Mouse (Mus musculus) lung, postnatal 14 days (tissue): Measurements from ENCODE around the gene Tnks2.
A peak's percentile ranks its signal among the peaks of the same experiment; 100 is the strongest.
"Not testable (repeated sequence)": the region's sequence is repeated elsewhere in the genome, so short reads cannot be mapped to it uniquely, and the experiment has no call there.

Experiments used
- DNase-seq: peaks from one replicate; pipeline ENCODE4 v3.0.0; 2021

Tnks2 gene

GRCm38 (mm10) chr19:36833788-36834531, at the start of gene Tnks2:
Tnks2 (plus strand) TSS chr19:36834232.
- DNase-seq, result peak; percentile 97

DNA sequence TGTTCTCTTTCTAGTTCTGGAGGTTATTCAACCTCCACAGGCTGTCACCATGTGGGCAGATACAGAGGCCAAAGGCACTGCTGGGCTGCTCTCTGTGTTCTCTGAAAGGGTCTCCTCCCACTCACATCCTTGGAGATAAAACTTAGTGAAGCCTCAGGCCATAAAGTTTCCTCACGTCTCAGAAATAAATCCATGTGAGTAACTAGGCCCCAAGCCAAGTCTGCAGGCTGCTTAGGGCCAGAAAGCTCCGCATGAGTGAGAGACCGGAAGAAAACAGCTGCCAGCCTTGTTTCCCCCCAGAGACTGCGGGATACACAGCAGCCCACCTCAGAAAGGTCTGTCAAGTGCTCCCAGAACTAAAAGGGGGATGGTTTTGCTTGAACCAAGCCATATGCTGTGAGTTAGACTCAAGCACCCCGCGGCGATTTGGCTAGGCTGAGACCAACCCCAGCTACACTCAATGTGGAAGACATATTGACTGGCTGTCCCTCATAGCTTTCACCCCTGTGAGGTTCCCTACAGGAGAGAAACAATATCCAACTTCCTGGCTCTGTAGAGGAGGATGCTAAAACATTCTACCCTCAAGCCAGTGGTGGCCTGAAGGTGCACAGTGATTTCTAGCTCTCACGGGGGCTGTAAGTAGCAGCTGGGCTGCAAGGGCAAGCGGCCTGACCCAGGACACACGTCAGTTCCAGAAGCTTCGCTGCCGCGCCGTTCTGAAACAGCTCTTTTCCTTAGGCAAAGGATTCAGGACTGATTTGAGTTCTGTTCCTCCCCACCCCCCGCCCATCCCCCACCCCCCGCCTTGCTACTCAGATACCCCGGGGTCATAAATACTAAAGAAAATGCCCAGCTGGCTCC, 43.9 kb upstream of the Tnks2 start:
- peak; percentile 60 for DNase-seq

- DNase-seq, result peak; percentile 45
These were observed 41.4 kb upstream of the Tnks2 start for GRCm38 (mm10) chr19:36792589-36792988.

DNA sequence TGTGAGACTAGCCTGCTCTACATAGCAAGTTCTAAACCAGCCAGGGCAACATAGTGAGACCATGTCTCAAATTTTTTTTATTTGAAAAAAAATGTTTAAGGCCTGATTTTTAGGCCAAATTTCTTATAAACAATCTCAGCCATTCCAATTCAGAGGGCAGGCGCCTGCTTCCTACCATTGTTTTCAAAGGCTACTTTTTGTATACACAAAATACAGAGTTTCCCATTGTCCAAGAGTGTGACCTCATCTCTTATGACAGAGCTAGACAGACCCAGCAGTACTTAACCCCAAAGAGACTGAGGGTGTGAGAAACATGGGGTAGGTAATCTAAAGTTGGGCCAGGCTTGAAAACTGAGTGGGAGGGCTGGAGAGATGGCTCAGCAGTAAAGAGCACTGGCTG, 40.6 kb upstream of the Tnks2 start:
- DNase-seq, result peak; percentile 7

GRCm38 (mm10) chr19:36794008-36794407, 40.0 kb upstream of the Tnks2 start:
- no peak for DNase-seq

DNA sequence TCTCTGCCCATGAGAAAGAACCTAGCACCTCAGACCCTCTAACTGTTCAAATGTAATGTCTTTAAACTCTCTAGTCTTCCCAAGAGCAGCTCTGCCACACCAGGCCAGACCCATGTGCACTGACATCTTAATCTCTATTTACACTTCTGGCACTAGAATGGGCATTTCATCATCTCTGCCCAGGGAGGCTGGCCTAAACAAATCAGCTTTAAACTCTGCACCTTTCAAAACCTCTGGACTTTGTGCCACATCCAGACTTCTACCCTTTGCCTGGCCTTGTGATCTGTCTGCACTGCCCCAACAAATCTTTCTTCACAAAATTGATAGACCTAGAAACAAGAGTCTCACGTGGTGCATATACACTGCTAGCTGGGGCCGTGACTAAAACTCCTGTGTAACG, 38.8 kb upstream of the Tnks2 start:
- DNase-seq, result peak; percentile 12

GRCm38 (mm10) chr19:36796931-36797330, 37.1 kb upstream of the Tnks2 start:
- DNase-seq, result no peak

GRCm38 (mm10) chr19:36800288-36800687, 33.7 kb upstream of the Tnks2 start:
- DNase-seq, result no peak

DNA sequence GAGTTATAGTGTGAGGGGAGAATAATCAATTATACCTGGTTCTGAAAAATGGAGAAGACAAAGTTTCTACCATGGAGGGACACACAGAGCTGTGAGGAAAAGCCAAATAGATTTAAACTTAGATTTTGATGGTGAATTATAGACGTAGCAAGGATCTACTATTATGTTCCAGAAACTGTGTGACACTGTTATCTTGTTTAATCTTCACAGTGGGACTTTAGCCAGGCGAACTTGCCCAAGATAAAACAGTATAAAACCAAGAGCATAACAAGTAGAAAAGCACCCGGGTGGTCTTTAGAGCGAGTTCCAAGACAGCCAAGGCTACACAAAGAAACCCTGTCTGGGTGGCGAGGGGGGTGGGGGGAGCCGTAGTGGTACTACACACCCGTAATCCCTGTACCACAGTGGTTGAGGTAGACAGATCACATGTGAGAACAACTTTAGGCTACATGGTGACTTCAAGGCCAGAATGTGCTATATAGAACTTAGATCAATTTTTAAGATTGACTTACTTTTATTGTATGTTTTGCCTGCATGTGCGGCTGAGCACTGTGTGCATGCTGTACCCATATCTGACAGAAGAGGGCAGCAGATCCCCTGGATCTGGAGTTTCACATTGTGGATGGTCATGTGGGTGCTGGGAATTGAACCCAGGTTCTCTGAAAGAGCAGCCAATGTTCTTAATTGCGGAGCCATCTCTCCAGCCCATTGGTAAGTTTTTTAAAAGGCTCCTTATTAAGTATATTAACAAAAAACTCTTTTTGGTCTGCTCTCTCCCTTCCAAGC, 32.0 kb upstream of the Tnks2 start:
- no peak for DNase-seq

- no peak for DNase-seq
These were observed 30.6 kb upstream of the Tnks2 start for GRCm38 (mm10) chr19:36803403-36803802.

DNA sequence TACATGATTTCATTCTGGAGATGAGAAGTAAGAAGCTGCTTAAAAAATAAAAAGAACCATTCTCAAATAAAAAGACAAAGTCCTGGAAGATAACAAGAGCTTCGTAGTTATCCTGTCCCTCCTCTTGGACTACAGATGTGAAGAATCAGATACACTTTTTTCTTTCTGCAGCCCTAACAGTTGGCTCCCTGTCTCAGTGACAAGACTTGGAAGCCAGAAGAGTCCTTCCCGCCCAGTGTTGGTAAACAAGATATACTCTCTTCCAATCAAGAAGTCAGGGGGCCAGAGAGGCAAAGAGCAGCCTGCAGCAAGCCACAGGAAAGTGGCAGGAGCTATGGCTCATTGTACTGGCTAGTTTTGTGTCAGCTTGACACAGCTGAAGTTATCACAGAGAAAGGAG, 27.2 kb upstream of the Tnks2 start:
- no peak for DNase-seq

GRCm38 (mm10) chr19:36808426-36809105, 25.5 kb upstream of the Tnks2 start:
- DNase-seq, result peak; percentile 37

- peak; percentile 35 for DNase-seq
These were observed 24.4 kb upstream of the Tnks2 start for GRCm38 (mm10) chr19:36809476-36810168.

DNA sequence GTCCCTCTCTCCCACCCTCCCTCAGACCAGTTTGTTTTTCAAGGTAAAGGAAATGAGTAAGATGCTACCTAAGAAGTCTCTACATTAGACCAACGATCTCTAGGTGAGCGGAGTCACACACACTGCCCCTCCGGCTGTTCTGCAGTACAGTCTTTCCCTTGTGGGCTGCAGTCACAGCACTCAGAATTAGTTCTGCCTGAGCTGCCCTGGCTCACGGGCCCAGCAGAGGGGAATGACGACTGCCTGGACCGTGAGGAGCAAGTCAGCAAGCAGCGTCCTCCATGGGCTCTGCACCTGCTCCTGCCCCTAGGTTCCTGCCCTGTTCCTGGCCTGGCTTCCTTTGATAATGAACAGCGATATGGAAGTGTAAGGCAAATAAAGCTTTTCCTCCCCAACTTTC, 22.0 kb upstream of the Tnks2 start:
- DNase-seq, result no peak

GRCm38 (mm10) chr19:36815396-36816271, 18.4 kb upstream of the Tnks2 start:
- DNase-seq, result peak; percentile 48

DNA sequence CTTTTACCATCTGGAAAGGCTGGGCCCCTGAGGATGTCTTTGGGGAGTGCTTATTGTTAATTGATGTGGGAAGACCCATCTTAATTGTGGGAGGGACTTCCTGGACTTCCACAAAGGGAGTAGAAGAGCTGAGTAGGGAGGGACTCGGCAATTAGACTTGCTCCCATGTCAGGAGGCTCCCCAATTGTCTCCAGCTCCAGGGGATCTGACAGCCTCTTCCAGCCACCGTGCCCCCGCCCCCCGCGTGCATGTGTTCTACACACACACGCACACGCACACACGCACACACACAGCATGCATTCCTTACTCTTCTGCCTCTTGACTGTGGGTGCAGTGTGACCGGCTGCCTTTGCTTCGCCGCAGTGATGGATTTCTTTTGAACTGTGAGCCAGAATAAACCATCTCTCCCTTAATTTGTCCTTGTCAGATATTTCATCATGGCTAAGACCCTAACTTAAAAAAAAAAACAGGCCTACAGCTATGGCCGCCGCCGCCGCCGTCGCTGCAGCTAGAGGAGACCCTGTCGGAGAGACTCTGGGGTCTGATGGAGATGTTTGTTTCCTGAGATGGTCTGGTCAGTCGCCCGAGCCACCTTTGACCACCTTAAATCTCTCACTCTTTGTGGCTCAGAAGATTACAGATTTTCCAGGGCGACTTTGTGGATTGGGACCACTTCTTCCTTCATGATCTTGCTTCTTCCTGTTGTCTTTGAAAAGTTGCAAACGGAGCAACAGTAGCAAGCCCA, 15.7 kb upstream of the Tnks2 start:
- DNase-seq, result peak; percentile 36

GRCm38 (mm10) chr19:36819199-36819598, 14.8 kb upstream of the Tnks2 start:
- peak; percentile 25 for DNase-seq

GRCm38 (mm10) chr19:36820469-36820868, 13.6 kb upstream of the Tnks2 start:
- DNase-seq, result no peak

DNA sequence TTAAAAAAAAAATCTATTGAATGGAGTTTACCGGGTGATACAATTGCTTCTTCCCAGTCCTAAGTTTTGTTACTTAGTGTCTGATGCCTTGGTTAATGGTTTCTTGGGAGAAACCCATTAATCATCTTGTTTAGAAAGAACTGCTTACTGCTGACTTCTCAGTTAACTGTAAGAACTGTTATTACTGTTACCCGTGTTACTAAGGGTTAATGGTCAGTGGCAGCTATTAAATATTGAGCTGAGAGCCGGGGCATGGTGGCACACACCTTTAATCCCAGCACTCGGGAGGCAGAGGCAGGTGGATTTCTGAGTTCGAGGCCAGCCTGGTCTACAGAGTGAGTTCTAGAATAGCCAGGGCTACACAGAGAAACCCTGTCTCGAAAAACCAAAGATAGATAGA, 12.7 kb upstream of the Tnks2 start:
- DNase-seq, result not testable (repeated sequence)

GRCm38 (mm10) chr19:36822701-36823100, 11.3 kb upstream of the Tnks2 start:
- DNase-seq, result no peak
